Mouse (Mus musculus): Measurements from ENCODE around the gene Plp2. TPM values are rescaled to one million over a fixed set of nuclear protein-coding genes. Genes with fewer than 3 reads are reported as not detected.
"Not testable (repeated sequence)": the region's sequence is repeated elsewhere in the genome, so short reads cannot be mapped to it uniquely, and the experiment has no call there.

The Plp2 gene
- total RNA-seq (2021) (10 to 100 TPM; 72.7 to 93.7 TPM), polyA plus RNA-seq (2012; rRNA removed) (87.0 and 88.3 TPM in 2 replicates)
- long read RNA-seq, transcript Plp2-201 (5 exons, 1,157 nt): major isoform, 23 of 25 reads
- long read RNA-seq, partial matches to known transcripts: 2 of 25 reads
- long read RNA-seq, other reads (novel, unspliced or antisense): 0 of 25 reads

- DNase-seq: peak; percentile 83
Measured at GRCm38 (mm10) chrX:7670921-7671623, at the start of gene Plp2. Gene Plp2, minus strand, starts transcription at chrX:7671390.

GRCm38 (mm10) chrX:7716058-7716457 is 44.9 kb upstream of the Plp2 start:
- not testable (repeated sequence) for DNase-seq

GRCm38 (mm10) chrX:7714135-7714899 is 43.1 kb upstream of the Plp2 start, which contains the start of gene Wdr45:
Gene Wdr45, plus strand, starts transcription at chrX:7714333.
- DNase-seq: peak; percentile 93

GRCm38 (mm10) chrX:7713764-7714134 is 42.6 kb upstream of the Plp2 start:
- not testable (repeated sequence) for DNase-seq

GRCm38 (mm10) chrX:7696954-7697381 is 25.8 kb upstream of the Plp2 start, which contains the start of gene Gpkow:
Gene Gpkow, plus strand, starts transcription at chrX:7697131.
- peak; percentile 88 for DNase-seq

GRCm38 (mm10) chrX:7696520-7696919 is 25.3 kb upstream of the Plp2 start:
- DNase-seq: no peak

GRCm38 (mm10) chrX:7692862-7693261 is 21.7 kb upstream of the Plp2 start:
- DNase-seq: no peak

GRCm38 (mm10) chrX:7690486-7690885 is 19.3 kb upstream of the Plp2 start:
- DNase-seq: no peak

GRCm38 (mm10) chrX:7688321-7688720 is 17.1 kb upstream of the Plp2 start:
- DNase-seq: no peak

GRCm38 (mm10) chrX:7680864-7681263 is 9.7 kb upstream of the Plp2 start, which contains the start of gene Magix:
Gene Magix, minus strand, starts transcription at chrX:7681251.
- DNase-seq: no peak

GRCm38 (mm10) chrX:7680057-7680412 is 8.8 kb upstream of the Plp2 start:
- no peak for DNase-seq

GRCm38 (mm10) chrX:7679405-7680056 is 8.3 kb upstream of the Plp2 start:
- peak; percentile 93 for DNase-seq

- DNase-seq: no peak
Measured at GRCm38 (mm10) chrX:7678986-7679385, 7.8 kb upstream of the Plp2 start.

GRCm38 (mm10) chrX:7675001-7675380 is 3.8 kb upstream of the Plp2 start:
- no peak for DNase-seq

GRCm38 (mm10) chrX:7674284-7675000 is 3.3 kb upstream of the Plp2 start:
- peak; percentile 38 for DNase-seq

GRCm38 (mm10) chrX:7673578-7674281 is 2.5 kb upstream of the Plp2 start:
- peak; percentile 62 for DNase-seq

GRCm38 (mm10) chrX:7672739-7673138 is 1.5 kb upstream of the Plp2 start:
- DNase-seq: no peak

- peak; percentile 82 for DNase-seq
Measured at GRCm38 (mm10) chrX:7670390-7670881, 754 bp downstream of the Plp2 start.

- DNase-seq: no peak
Measured at GRCm38 (mm10) chrX:7665739-7666502, 5.3 kb downstream of the Plp2 start.

GRCm38 (mm10) chrX:7664791-7665190 is 6.4 kb downstream of the Plp2 start:
- peak; percentile 56 for DNase-seq

Data from adrenal gland, adult 2 months (tissue).